Mouse (Mus musculus) G1E (cell line): ENCODE measurements around the gene Ccdc38. TPM values are rescaled to one million over a fixed set of nuclear protein-coding genes. Genes with fewer than 3 reads are reported as not detected.

ENCODE experiments used
- ATAC-seq: 2 replicates; pipeline ENCODE4 v1.8.0; 2016; ENCODE audit warnings: mild to moderate bottlenecking; ENCODE audit not compliant: insufficient number of reproducible peaks, poor library complexity, low FRiP score, severe bottlenecking; ENCODE audit errors: extremely low read depth
- DNase-seq: peaks from one replicate; pipeline ENCODE4 v3.0.0; 2012; ENCODE audit warnings: low spot score
- H3K27me3 ChIP-seq: 2 replicates; pipeline ENCODE4 v1.6.1; 2012; ENCODE audit warnings: mild to moderate bottlenecking, low read length, inconsistent platforms; ENCODE audit not compliant: insufficient read depth
- H3K36me3 ChIP-seq: replicated peaks from 2 replicates; pipeline ENCODE3; 2012; ENCODE audit warnings: mild to moderate bottlenecking, inconsistent platforms
- H3K4me1 ChIP-seq: 2 replicates; pipeline ENCODE4 v1.6.1; 2012; ENCODE audit warnings: low read depth, low read length, inconsistent platforms, mixed read lengths; ENCODE audit not compliant: insufficient read depth
- H3K4me3 ChIP-seq: 2 replicates; pipeline ENCODE4 v1.5.1; 2012; ENCODE audit warnings: low read depth, mild to moderate bottlenecking, inconsistent platforms, low read length, moderate library complexity, mixed read lengths
- H3K9me3 ChIP-seq: replicated peaks from 2 replicates; pipeline ENCODE4 v1.6.1; 2012; ENCODE audit warnings: inconsistent platforms
- CTCF ChIP-seq: IDR thresholded peaks from 2 replicates; pipeline ENCODE4 v1.5.1; 2012; ENCODE audit warnings: low read depth, low read length, inconsistent platforms, mixed read lengths
- GATA1 ChIP-seq: IDR thresholded peaks from 2 replicates; pipeline ENCODE4 v1.6.1; 2012; ENCODE audit warnings: borderline replicate concordance, low read length, inconsistent platforms, mixed read lengths
- GATA2 ChIP-seq: IDR thresholded peaks from 2 replicates; pipeline ENCODE4 v1.6.1; 2012; ENCODE audit warnings: low read depth, low read length, inconsistent platforms, borderline replicate concordance
- POLR2AphosphoS5 ChIP-seq: IDR thresholded peaks from 2 replicates; pipeline ENCODE4 v1.6.1; 2012; ENCODE audit warnings: low read depth, low read length, inconsistent platforms; ENCODE audit not compliant: insufficient replicate concordance
- TAL1 ChIP-seq: conservative IDR thresholded peaks from 2 replicates; pipeline ENCODE4 v1.6.1; 2012; ENCODE audit warnings: low read depth, low read length, inconsistent platforms, mixed read lengths
- polyA plus RNA-seq: library from polyadenylated mRNA; stranded (reverse); fragments of >175 nt; gene quantifications from 2 replicates; pipeline ENCODE4 v1.2.3, GENCODE M21; 2012
- total RNA-seq, 2 experiments: library from RNA; stranded (forward) in 1 of 2; stranded (reverse) in 1 of 2; fragments of 200-1000 nt in 1 of 2; fragments of >200 nt in 1 of 2; fragmentation: Nextera tagmentation in 1 of 2; gene quantifications; 2 replicates each; pipeline ENCODE4 v1.2.3; 2014 to 2017

Ccdc38 gene
- total and polyA plus RNA-seq, 3 experiments = 0.11 TPM; not detected in 2

GRCm38 (mm10) chr10:93575960-93576359 lies 35.5 kb downstream of the Ccdc38 start:
- DNase-seq (no peak), ATAC-seq (no peak)
- TF ChIP-seq TAL1 = no peak
- TF ChIP-seq GATA1 = no peak
- no peak for TF ChIP-seq GATA2
- TF ChIP-seq CTCF = no peak
- no peak for TF ChIP-seq POLR2AphosphoS5
- H3K4me3 ChIP-seq = no peak overlapping the region
- peaks cover 2% of the 10 kb centered on the region for H3K4me1 ChIP-seq
- no peaks in the 10 kb centered on the region for H3K9me3 ChIP-seq
- peaks cover 4% of the 10 kb centered on the region; the same call in 1 of the 2 replicates for H3K27me3 ChIP-seq
- H3K36me3 ChIP-seq = peaks cover 21% of the 10 kb centered on the region

GRCm38 (mm10) chr10:93577271-93577886 lies 36.9 kb downstream of the Ccdc38 start:
- DNase-seq = peak; percentile 25
- Histone ChIP-seq H3K36me3 (peaks cover 34% of the 10 kb centered on the region), H3K4me3 (no peak overlapping the region), H3K9me3 (no peaks in the 10 kb centered on the region), H3K27me3 (peaks cover 4% of the 10 kb centered on the region; the same call in 1 of the 2 replicates), H3K4me1 (peaks cover 2% of the 10 kb centered on the region)
- TF ChIP-seq CTCF (peak; percentile 38; the same call in 1 of the 2 replicates), GATA1 (no peak)
- ATAC-seq = no peak

GRCm38 (mm10) chr10:93588796-93589195 lies 48.4 kb downstream of the Ccdc38 start:
- DNase-seq = no peak
- no peak for ATAC-seq
- Histone ChIP-seq H3K27me3 (no peaks in the 10 kb centered on the region), H3K9me3 (no peaks in the 10 kb centered on the region), H3K36me3 (peaks cover 38% of the 10 kb centered on the region), H3K4me3 (peak overlapping the region; percentile 85), H3K4me1 (peaks cover 22% of the 10 kb centered on the region)
- TF ChIP-seq TAL1 (no peak), GATA1 (no peak), POLR2AphosphoS5 (no peak), GATA2 (no peak), CTCF (no peak)

- Histone ChIP-seq H3K4me1 (peaks cover 27% of the 10 kb centered on the region), H3K9me3 (no peaks in the 10 kb centered on the region), H3K4me3 (peak within 1 kb of the TSS; percentile 85), H3K27me3 (peaks cover 2% of the 10 kb centered on the region; the same call in 1 of the 2 replicates), H3K36me3 (peaks cover 34% of the 10 kb centered on the region)
- ATAC-seq (peak; percentile 87), DNase-seq (peak; percentile 90)
- TF ChIP-seq TAL1 (no peak), CTCF (no peak), GATA1 (no peak), POLR2AphosphoS5 (no peak), GATA2 (no peak)
Observed at GRCm38 (mm10) chr10:93589281-93589848, 48.9 kb downstream of the Ccdc38 start, which contains the start of gene Snrpf. Gene Snrpf (minus strand): TSS chr10:93589706.

- no peak for ATAC-seq
Observed at GRCm38 (mm10) chr10:93592456-93592855, 52.0 kb downstream of the Ccdc38 start.

GRCm38 (mm10) chr10:93594022-93594482 lies 53.6 kb downstream of the Ccdc38 start:
- Histone ChIP-seq H3K4me3 (no peak overlapping the region; the same call in 1 of the 2 replicates), H3K36me3 (no peaks in the 10 kb centered on the region), H3K9me3 (no peaks in the 10 kb centered on the region), H3K27me3 (peaks cover 10% of the 10 kb centered on the region), H3K4me1 (peaks cover 11% of the 10 kb centered on the region)
- DNase-seq = no peak
- TF ChIP-seq GATA1 = no peak
- TF ChIP-seq GATA2 = no peak
- TF ChIP-seq TAL1 = no peak
- TF ChIP-seq POLR2AphosphoS5 = no peak
- TF ChIP-seq CTCF = no peak
- no peak for ATAC-seq

More at GRCm38 (mm10) chr10:93592456-93592855, 52.0 kb downstream of the Ccdc38 start:
- H3K27me3 ChIP-seq = peaks cover 7% of the 10 kb centered on the region
- peaks cover 20% of the 10 kb centered on the region for H3K4me1 ChIP-seq
- no peak for TF ChIP-seq GATA1
- no peak for TF ChIP-seq POLR2AphosphoS5
- no peak for TF ChIP-seq TAL1
- no peak for TF ChIP-seq CTCF
- DNase-seq = no peak
- H3K4me3 ChIP-seq = no peak overlapping the region
- no peaks in the 10 kb centered on the region for H3K9me3 ChIP-seq
- peaks cover 5% of the 10 kb centered on the region for H3K36me3 ChIP-seq
